Mouse (Mus musculus): ENCODE data around the gene Pdss2.
"Not testable (repeated sequence)": the region's sequence is repeated elsewhere in the genome, so short reads cannot be mapped to it uniquely, and the experiment has no call there.

The Pdss2 gene

DNA sequence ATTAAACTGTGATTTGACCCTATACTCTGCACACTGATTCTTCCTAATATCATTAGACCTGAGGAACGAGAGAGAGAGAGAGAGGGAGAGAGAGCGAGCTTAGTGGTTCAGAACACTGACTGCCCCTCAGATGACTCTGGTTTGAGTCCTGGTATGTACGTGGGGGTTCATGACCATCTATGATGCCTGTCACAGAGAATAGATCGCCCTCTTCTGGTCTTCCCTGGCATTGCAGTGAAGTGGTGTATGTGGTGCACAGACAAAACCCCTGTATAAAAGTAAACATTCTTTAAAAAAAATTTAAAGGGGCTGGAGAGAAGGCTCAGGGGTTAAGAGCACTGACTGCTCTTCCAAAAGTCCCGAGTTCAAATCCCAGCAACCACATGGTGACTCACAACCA, 157.0 kb downstream of the Pdss2 start:
- peak in 1 of 2 experiments; percentile 60 for DNase-seq

DNA sequence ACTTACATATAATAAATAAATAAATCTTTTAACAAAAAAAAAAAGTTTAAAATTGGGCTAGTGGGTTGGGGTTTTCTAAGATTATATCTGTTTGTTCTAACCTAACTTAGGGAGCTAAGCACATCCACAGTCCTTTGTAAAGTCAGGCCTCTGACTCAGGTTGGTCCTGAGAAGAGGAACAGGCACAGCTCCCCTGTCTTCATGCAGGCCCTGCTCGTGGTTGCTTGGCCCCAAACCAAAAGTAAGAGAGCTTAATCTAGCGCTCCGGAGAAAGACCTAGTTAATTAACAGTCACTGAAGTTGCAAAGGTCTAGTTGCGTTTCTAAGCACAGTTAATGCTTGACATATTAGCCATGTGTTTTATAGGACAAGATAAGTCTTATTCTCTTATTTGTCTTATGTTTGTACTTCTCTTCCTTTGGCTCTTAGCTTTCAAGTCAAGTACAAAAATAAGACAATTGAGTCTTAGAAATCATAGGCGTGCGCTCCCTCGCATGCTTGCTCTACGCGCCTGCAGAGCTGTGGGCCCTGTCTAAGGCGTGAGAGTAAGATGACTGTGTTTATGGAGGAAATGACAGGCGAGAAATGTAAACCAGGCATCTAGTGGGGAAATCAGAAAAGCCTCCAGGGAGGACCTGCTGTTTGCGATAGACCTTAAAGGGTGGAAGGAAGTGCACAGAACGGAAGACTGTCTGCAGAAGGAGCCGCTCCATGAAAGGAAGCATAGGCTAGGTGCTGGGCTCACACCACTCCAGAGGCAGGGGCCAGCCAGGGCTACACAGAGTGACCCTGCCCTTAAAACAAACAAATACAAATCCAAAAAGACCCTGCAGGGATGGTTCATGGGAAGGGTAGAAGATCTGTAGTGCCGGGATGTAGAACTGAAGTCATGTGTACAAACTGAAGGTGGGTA, 157.7 kb downstream of the Pdss2 start:
- DNase-seq: no peak

DNA sequence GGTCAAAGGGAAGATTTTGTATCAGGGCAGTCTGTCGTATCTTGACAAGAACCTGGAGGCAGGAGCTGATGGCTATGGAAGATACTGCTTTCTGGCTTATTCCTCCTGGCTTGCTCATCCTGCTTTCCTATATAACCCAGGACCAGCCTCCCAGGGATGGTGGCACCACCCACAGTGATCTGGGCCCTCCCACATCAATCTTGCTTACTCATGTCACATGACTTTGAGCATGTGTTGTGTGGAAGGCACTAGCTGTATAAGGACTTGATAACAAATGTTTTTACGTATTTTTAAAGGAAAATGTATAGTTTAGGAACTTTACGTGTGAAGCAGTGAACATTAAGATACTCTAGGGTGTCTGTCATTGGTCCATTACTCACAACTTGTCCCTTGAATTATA, 161.4 kb downstream of the Pdss2 start:
- DNase-seq: no peak

DNA sequence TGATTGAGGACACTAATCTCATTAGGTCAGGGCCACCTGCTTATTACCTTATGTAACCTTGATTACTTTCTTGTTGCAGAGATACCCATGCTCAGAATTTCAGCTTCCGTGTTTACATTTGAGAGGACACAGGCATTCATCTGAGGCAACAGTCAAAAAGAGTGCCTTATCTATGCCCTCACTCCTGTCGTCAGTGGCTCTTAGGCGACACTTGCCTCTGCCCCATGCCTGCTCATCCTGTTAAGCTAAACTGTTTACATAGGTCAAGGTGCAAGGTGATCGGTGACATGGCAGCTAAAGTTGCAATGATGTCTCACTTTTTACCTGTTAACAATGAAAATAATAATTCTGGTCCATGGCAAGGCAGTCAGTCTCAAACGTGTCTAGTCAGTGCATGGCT, 163.3 kb downstream of the Pdss2 start:
- DNase-seq: no peak

GRCm38 (mm10) chr10:43392921-43393320, 171.6 kb downstream of the Pdss2 start:
- DNase-seq: no peak

DNA sequence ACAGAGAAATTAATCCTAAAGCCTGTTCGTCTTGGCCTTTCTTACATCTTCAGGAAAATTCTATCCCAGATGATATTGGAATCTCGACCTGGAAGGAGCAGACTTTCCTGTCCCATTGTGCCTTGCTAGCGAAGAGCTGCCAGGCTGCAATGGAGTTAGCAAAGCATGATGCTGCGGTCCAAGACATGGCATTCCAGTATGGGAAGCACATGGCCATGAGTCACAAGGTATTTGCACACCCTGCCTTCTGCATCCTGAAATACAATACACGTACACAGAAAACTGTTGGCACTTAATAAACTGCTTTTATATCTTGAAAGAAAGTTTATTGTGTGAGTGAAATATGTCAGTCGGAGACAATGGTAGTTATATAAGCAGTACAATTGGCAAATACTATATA, 172.5 kb downstream of the Pdss2 start:
- DNase-seq: no peak

- no peak for DNase-seq
Measured at GRCm38 (mm10) chr10:43395824-43396223, 174.5 kb downstream of the Pdss2 start.

GRCm38 (mm10) chr10:43399596-43400316, 178.5 kb downstream of the Pdss2 start:
- no peak for DNase-seq

DNA sequence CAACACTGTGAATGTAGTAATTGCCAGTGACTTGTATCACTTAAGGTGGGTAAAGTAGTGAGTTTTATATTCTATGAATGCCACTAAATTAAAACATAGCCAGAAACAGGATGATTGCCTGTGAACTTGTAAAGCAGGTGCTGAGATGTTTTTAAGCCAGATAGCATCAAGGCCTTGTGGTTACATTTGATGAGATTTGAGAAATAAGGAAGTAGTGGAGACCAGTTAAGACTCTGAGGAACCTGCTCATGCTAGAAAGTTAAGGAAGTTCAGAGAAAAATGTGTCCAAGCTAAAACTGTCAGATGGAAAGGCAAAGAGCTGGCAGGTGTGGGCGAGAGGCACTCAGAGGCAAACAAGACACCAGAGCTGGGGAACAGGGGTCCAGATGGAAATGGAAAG, 184.8 kb downstream of the Pdss2 start:
- DNase-seq: no peak

DNA sequence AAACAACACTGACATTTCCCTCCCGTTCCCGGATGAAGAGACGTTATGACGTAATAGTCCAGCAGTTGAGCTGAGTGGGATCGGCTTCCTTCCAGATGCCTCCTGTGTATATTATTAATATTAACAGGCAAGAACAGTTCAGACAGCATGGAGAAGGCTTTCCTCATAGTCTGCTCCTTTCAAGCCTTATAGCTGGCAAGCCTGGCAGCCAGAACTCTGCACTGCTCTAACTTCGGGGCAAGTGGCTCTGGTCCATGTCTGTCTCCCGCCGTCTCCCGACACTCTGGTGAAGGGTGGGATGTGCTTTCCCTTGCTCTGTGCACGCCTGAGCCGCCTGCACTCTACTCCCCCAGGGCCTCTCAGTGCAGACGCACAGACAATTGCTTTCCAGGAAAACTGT, 185.6 kb downstream of the Pdss2 start:
- DNase-seq: no peak

- no peak for DNase-seq
Measured at GRCm38 (mm10) chr10:43409506-43410230, 188.4 kb downstream of the Pdss2 start.

DNA sequence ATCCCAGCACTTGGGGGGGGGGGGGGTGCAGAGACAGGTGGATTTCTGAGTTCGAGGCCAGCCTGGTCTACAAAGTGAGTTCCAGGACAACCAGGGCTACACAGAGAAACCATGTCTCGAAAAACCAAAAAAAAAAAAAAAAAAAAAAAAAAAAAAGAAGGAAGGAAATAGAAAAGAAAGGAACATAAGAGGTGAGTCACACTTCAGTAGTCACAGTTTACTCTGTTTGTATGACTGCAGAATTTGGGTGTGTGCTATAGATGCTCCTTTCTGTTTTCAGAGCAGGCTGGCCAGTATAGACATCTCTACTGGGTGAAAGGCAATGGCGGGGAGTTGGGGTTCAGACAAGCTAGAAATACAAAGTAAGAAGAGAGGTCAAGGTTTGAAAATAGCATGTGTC, 189.9 kb downstream of the Pdss2 start:
- not testable (repeated sequence) for DNase-seq

DNA sequence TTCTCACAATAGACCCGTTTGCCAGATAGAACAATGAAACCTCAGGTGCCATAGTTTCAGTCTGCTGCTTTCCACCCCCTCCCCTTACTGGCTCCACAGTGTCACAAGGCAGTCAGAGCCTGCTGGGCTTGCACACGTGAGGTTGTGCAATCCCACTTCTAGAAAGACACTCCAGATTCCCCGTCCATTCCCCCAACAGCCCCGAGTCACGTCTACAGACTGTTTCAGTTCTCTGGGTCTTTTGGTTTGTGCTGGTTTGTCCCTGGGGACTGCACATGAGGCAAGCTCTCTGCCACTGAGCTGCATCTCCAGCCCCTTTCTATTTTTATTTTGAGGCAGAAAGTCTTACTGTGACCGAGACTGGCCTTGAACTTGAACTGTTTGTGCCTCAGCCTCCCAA, 196.1 kb downstream of the Pdss2 start:
- DNase-seq: no peak

GRCm38 (mm10) chr10:43420660-43421413, 199.6 kb downstream of the Pdss2 start:
- DNase-seq: no peak

GRCm38 (mm10) chr10:43422061-43422770, 200.9 kb downstream of the Pdss2 start:
- DNase-seq: no peak

GRCm38 (mm10) chr10:43424545-43424944, 203.3 kb downstream of the Pdss2 start:
- no peak for DNase-seq

GRCm38 (mm10) chr10:43430606-43431005, 209.3 kb downstream of the Pdss2 start:
- no peak for DNase-seq

GRCm38 (mm10) chr10:43434326-43434725, 213.0 kb downstream of the Pdss2 start:
- DNase-seq: no peak

DNA sequence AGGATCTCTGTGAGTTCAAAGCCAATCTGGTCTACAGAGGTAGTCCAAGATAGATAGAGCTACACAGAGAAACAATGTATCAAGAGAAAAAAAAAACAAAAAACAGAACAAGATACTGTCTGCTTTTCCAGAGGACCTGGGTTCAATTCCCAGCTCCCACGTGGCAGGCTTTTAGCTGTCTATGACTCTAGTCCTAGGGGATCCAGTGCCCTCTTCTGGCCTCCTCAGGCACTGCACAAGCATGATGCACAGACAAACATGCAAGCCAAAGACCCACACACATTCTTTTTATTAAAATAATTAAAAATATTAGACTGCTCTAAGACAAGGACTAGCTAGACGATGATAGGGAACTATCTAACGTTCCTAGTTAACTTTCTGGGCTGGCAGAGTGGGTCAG, 214.5 kb downstream of the Pdss2 start:
- DNase-seq: no peak

GRCm38 (mm10) chr10:43439492-43439941, 218.2 kb downstream of the Pdss2 start:
- DNase-seq: no peak

- no peak for DNase-seq
Measured at GRCm38 (mm10) chr10:43440050-43440449, 218.8 kb downstream of the Pdss2 start.

Measured in spleen, adult 18-20 months (tissue).